Mouse (Mus musculus) embryonic fibroblast, embryonic 13.5 days (primary cell): ENCODE results near the gene Tcf7l2.

Experiments
- CTCF ChIP-seq: IDR thresholded peaks from 2 replicates; pipeline ENCODE4 v1.5.1; 2011; ENCODE audit warnings: mild to moderate bottlenecking, control low read depth, low read length, moderate library complexity, borderline replicate concordance; ENCODE audit not compliant: insufficient read depth
- POLR2A ChIP-seq: IDR thresholded peaks from 2 replicates; pipeline ENCODE4 v1.6.1; 2011; ENCODE audit warnings: low read depth, mild to moderate bottlenecking, control low read depth, low read length, moderate library complexity

DNA sequence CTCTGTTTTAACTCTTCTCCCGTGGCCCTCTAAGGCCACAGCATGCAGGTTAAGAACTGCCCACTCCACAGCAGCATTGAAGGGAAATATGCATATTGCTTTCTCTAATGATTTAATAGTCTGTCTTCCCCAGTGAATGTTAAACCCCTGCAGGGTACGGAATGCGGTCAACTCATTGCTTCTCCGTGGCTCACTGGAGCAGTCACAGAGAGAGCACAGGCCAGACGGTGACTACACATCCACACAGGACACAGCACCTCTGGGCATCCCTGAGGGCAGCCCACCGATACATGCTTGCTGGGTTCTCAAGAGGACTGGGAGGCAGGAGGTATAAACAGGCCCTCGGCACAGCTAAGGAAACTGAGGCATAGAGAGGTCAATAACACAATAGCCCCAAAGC is 35.3 kb upstream of the Tcf7l2 start:
- TF ChIP-seq POLR2A = no peak
- no peak for TF ChIP-seq CTCF
